Mouse (Mus musculus): ENCODE results near the gene Bhlhe23.
A peak's percentile ranks its signal among the peaks of the same experiment; 100 is the strongest.

DNA sequence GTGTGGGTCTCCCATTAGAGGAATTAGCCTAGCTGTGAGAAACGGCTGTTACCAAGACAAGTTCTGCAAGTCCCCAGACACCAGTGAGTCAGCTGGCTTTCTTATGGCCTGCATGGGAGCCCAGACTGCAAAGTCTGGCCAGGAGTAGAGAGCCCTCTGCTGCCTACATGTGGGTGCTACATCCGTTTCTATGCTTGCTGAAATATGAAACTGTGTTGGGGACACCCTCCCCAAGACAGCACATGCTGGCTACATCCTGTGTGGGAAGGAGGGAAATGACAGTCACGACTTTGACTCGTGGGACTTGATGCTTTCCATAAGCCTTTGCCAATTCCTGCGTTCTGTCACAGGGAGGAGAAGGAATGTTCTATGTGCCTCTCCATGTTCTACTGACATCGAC, 45.8 kb upstream of the Bhlhe23 start:
- TF ChIP-seq CTCF (IDR thresholded peaks at IDR 0.05; ENCODE audit: insufficient read depth, low read depth, low read length), result 0 out of 2 replicates have a peak, but pooled peaks have one; percentile 6
- no peak for TF ChIP-seq POLR2A (IDR thresholded peaks at IDR 0.05; ENCODE audit: insufficient read depth, low read depth, low read length)

Data from olfactory bulb, adult 2 months (tissue).